ENCODE assay signal across 8 mouse cellular contexts in the genomic region with DNA sequence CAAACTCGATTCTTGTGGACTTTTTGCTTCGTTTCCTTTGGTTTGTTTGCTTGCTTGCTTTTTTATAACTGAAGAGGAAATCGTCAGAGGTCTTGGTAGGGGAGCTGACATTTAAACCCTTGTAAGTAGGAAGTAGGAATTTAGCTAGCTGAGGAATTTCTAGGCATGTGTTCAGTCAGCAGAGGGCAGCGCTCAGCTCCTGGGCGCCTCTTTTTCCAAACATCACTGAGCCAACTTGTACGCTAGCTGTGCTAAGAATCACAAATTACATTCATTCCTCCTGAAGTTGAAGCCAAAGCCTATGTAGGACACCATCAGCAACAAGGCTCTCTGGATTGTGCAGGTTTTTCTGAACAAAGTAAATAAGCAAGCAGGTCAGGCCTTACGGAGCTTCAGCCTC. TPM values are rescaled to one million over a fixed set of nuclear protein-coding genes. Genes with fewer than 3 reads are reported as not detected.
DNase-seq lines count a peak whose midpoint lies in the region; ATAC-seq lines count a peak whose summit lies in the region.

No protein-coding gene starts in this region.

- H3K4me1 ChIP-seq in liver, embryonic 13.5 days (replicated peaks), result no peaks in the 10 kb centered on the region

- H3K36me3 ChIP-seq in liver, embryonic 13.5 days, result no peaks in the 10 kb centered on the region

- peak overlapping the region; percentile 10; the same call in 1 of the 2 replicates for H3K27ac ChIP-seq in liver, embryonic 13.5 days

- WGBS in liver, embryonic 13.5 days (ENCODE audit: insufficient replicate concordance), result 34% methylated on average over 7 of the region's 7 CpGs

- H3K4me2 ChIP-seq in liver, embryonic 13.5 days, result no peak overlapping the region

- peak; percentile 49 for DNase-seq in cerebellum, postnatal 10 days
- no peak for DNase-seq in cerebellum, postnatal 36 days
- DNase-seq in liver, embryonic 13.5 days, result no peak
- DNase-seq in liver, result no peak
- DNase-seq in embryo, embryonic 11 days, result peak; percentile 54
- DNase-seq in left cerebral cortex, postnatal 4 days, result peak; percentile 39
- no peak for DNase-seq in MN1 (ENCODE audit: low spot score)
- DNase-seq in spleen, postnatal 14 days (ENCODE audit: low spot score in 2 of 2), result no peak

- H3K27me3 ChIP-seq in liver, embryonic 13.5 days, result no peaks in the 10 kb centered on the region

- no peak overlapping the region for H3K4me3 ChIP-seq in liver, embryonic 13.5 days (replicated peaks)

- no peak overlapping the region for H3K9ac ChIP-seq in liver, embryonic 13.5 days

- intact Hi-C loops in left cerebral cortex, postnatal 4 days (cut with DNase I), result no loop called here

- no peak for ATAC-seq in liver, embryonic 13.5 days (ENCODE audit: low read depth)

- H3K9me3 ChIP-seq in liver, embryonic 13.5 days (replicated peaks), result no peaks in the 10 kb centered on the region

RNA-seq across cellular contexts. Expression of gene Osmr, which starts 7.4 kb away (rescaled TPM):
- 0.09 and 0.25 TPM in 2 replicates for polyA plus RNA-seq in liver, embryonic 13.5 days (2015; fragmentation: Nextera tagmentation; extraction: Ambion mirVana)
- total RNA-seq in left cerebral cortex, postnatal 4 days (2021), result 1 to 10 TPM; 3.6 to 3.7 TPM

Comparison
In these comparisons a context has a peak if more than half of its experiments do, and no peak if none do; other contexts are left out.
1. DNase-seq: peak in cerebellum, postnatal 10 days (2 of 2), embryo, embryonic 11 days (single experiment) and left cerebral cortex, postnatal 4 days (single experiment); none in cerebellum, postnatal 36 days (0 of 2), liver, embryonic 13.5 days (single experiment), liver (single experiment), MN1 (single experiment) and spleen, postnatal 14 days (0 of 2).